Mouse (Mus musculus) embryonic facial prominence, embryonic 14.5 days (tissue): ENCODE results near the gene Pphln1. TPM values are rescaled to one million over a fixed set of nuclear protein-coding genes. Genes with fewer than 3 reads are reported as not detected.

Experiments used
- ATAC-seq: fragments of 200-750 bp; cut with Nextera tagmentation; 2 replicates; pipeline ENCODE4 v1.8.0; 2017; ENCODE audit warnings: low read depth, moderate number of reproducible peaks, moderate TSS enrichment
- DNase-seq: peaks from one replicate; pipeline ENCODE4 v3.0.0-alpha.2; 2015; ENCODE audit warnings: low spot score
- H3K27ac ChIP-seq: fragments of 300-500 bp; sonication (generic); replicated peaks from 2 replicates; pipeline ENCODE4 v1.5.1; 2014; ENCODE audit warnings: low read depth, mild to moderate bottlenecking, low read length, moderate library complexity
- H3K27me3 ChIP-seq: fragments of 300-500 bp; sonication (generic); replicated peaks from 2 replicates; pipeline ENCODE4 v1.6.1; 2014; ENCODE audit warnings: low read length; ENCODE audit not compliant: control insufficient read depth, insufficient read depth
- H3K36me3 ChIP-seq: fragments of 300-500 bp; sonication (generic); 2 replicates; pipeline ENCODE4 v1.6.1; 2014; ENCODE audit warnings: low read length, mixed read lengths; ENCODE audit not compliant: control insufficient read depth, insufficient read depth
- H3K4me1 ChIP-seq: fragments of 300-500 bp; sonication (generic); 2 replicates; pipeline ENCODE4 v1.6.1; 2014; ENCODE audit warnings: antibody characterized with exemption, low read length; ENCODE audit not compliant: control insufficient read depth, insufficient read depth
- H3K4me2 ChIP-seq: fragments of 300-500 bp; sonication (generic); 2 replicates; pipeline ENCODE4 v1.6.1; 2014; ENCODE audit warnings: low read depth, mild to moderate bottlenecking, low read length, moderate library complexity, mixed read lengths
- H3K4me3 ChIP-seq: fragments of 300-500 bp; sonication (generic); 2 replicates; pipeline ENCODE4 v1.5.1; 2014; ENCODE audit warnings: low read depth, mild to moderate bottlenecking, low read length
- H3K9ac ChIP-seq: fragments of 300-500 bp; sonication (generic); 2 replicates; pipeline ENCODE4 v1.6.1; 2014; ENCODE audit warnings: low read depth, mild to moderate bottlenecking, low read length, moderate library complexity, mixed read lengths
- H3K9me3 ChIP-seq: fragments of 300-500 bp; sonication (generic); 2 replicates; pipeline ENCODE4 v1.6.1; 2016; ENCODE audit warnings: low read length; ENCODE audit not compliant: control insufficient read depth
- WGBS: fragments of 180-500 bp; shearing (Covaris S2); extraction: QIAGEN DNeasy Blood & Tissue Kit; methylation state at CpG from one replicate; pipeline ENCODE4 v1.1.7; 2014; 5-methylcytosine and 5-hydroxymethylcytosine counted together
- polyA plus RNA-seq: library from polyadenylated mRNA; unstranded; fragments of >200 nt; fragmentation: Nextera tagmentation; extraction: Ambion mirVana; gene quantifications from 2 replicates; pipeline ENCODE4 v1.2.1, GENCODE M21; 2014

The Pphln1 gene
- polyA plus RNA-seq, 1 experiment from 2014 or later, result 21.6 TPM

- DNase-seq (no peak), ATAC-seq (no peak; the same call in 1 of the 2 replicates)
- H3K9ac ChIP-seq, result no peak overlapping the region
- no peak overlapping the region for H3K4me2 ChIP-seq
- 54% methylated on average over 12 of the region's 12 CpGs for WGBS
- H3K9me3 ChIP-seq, result no peaks in the 10 kb centered on the region
- H3K27ac ChIP-seq, result no peak overlapping the region
- no peaks in the 10 kb centered on the region for H3K36me3 ChIP-seq
- H3K4me3 ChIP-seq, result no peak overlapping the region
- H3K27me3 ChIP-seq, result no peaks in the 10 kb centered on the region
- peaks cover 5% of the 10 kb centered on the region; the same call in 1 of the 2 replicates for H3K4me1 ChIP-seq
Measured at GRCm38 (mm10) chr15:93529831-93530702, 131.9 kb downstream of the Pphln1 start.

GRCm38 (mm10) chr15:93530703-93531032 is 132.5 kb downstream of the Pphln1 start:
- Histone ChIP-seq H3K36me3 (no peaks in the 10 kb centered on the region), H3K9ac (no peak overlapping the region), H3K27ac (no peak overlapping the region), H3K4me2 (no peak overlapping the region), H3K9me3 (no peaks in the 10 kb centered on the region), H3K4me3 (no peak overlapping the region), H3K4me1 (peaks cover 5% of the 10 kb centered on the region; the same call in 1 of the 2 replicates), H3K27me3 (no peaks in the 10 kb centered on the region)
- DNase-seq (no peak), ATAC-seq (no peak)
- 67% methylated on average over 3 of the region's 3 CpGs for WGBS

GRCm38 (mm10) chr15:93536191-93536590 is 138.0 kb downstream of the Pphln1 start:
- ATAC-seq, result no peak
- DNase-seq, result peak; percentile 43
- no peaks in the 10 kb centered on the region for H3K9me3 ChIP-seq
- no peak overlapping the region for H3K4me3 ChIP-seq
- H3K4me2 ChIP-seq, result no peak overlapping the region
- no peak overlapping the region for H3K27ac ChIP-seq
- H3K27me3 ChIP-seq, result no peaks in the 10 kb centered on the region
- WGBS, result 56% methylated on average over 4 of the region's 4 CpGs
- H3K36me3 ChIP-seq, result no peaks in the 10 kb centered on the region
- peaks cover 5% of the 10 kb centered on the region; the same call in 1 of the 2 replicates for H3K4me1 ChIP-seq
- no peak overlapping the region for H3K9ac ChIP-seq

GRCm38 (mm10) chr15:93537745-93538144 is 139.6 kb downstream of the Pphln1 start:
- Histone ChIP-seq H3K27ac (no peak overlapping the region), H3K36me3 (no peaks in the 10 kb centered on the region), H3K27me3 (no peaks in the 10 kb centered on the region), H3K4me1 (peaks cover 5% of the 10 kb centered on the region; the same call in 1 of the 2 replicates), H3K4me2 (no peak overlapping the region), H3K9ac (no peak overlapping the region), H3K4me3 (no peak overlapping the region), H3K9me3 (no peaks in the 10 kb centered on the region)
- ATAC-seq, result no peak
- 68% methylated on average over 7 of the region's 7 CpGs for WGBS
- no peak for DNase-seq

GRCm38 (mm10) chr15:93538551-93539205 is 140.5 kb downstream of the Pphln1 start:
- 88% methylated on average over 21 of the region's 21 CpGs for WGBS
- no peaks in the 10 kb centered on the region for H3K27me3 ChIP-seq

GRCm38 (mm10) chr15:93539415-93539814 is 141.3 kb downstream of the Pphln1 start:
- DNase-seq (no peak), ATAC-seq (no peak)
- Histone ChIP-seq H3K9me3 (no peaks in the 10 kb centered on the region), H3K4me2 (no peak overlapping the region), H3K27ac (no peak overlapping the region), H3K4me1 (peaks cover 5% of the 10 kb centered on the region; the same call in 1 of the 2 replicates), H3K36me3 (no peaks in the 10 kb centered on the region), H3K27me3 (no peaks in the 10 kb centered on the region), H3K9ac (no peak overlapping the region), H3K4me3 (no peak overlapping the region)
- 74% methylated on average over 3 of the region's 3 CpGs for WGBS

More at GRCm38 (mm10) chr15:93538551-93539205, 140.5 kb downstream of the Pphln1 start:
- H3K9ac ChIP-seq, result no peak overlapping the region
- H3K4me2 ChIP-seq, result no peak overlapping the region
- H3K4me1 ChIP-seq, result peaks cover 5% of the 10 kb centered on the region; the same call in 1 of the 2 replicates
- H3K27ac ChIP-seq, result no peak overlapping the region
- DNase-seq, result no peak
- H3K4me3 ChIP-seq, result no peak overlapping the region
- ATAC-seq, result no peak
- H3K36me3 ChIP-seq, result no peaks in the 10 kb centered on the region
- H3K9me3 ChIP-seq, result no peaks in the 10 kb centered on the region

Other genes with a start within 250 kb of the Pphln1 start
- gene Gxylt1, start 123.2 kb upstream of the Pphln1 start, polyA plus RNA-seq, result 14.6 and 15.1 TPM in 2 replicates
- 65.8 and 68.7 TPM in 2 replicates for gene Yaf2, start 61.4 kb upstream of the Pphln1 start, polyA plus RNA-seq
- gene Zcrb1, start within 50 bp of the Pphln1 start, polyA plus RNA-seq, result 110 and 112 TPM in 2 replicates
- 35.7 and 43.5 TPM in 2 replicates for gene Prickle1, start 197.5 kb downstream of the Pphln1 start, polyA plus RNA-seq